Mouse (Mus musculus) heart, adult 2 months (tissue): ENCODE measurements at regions not wholly inside any gene's neighbourhood (a gene's known extent, or its start where the extent isn't known, plus 50 kb on each side); places are given as distances from the start of the nearest gene placed in this dataset.

ENCODE experiments used
- CTCF ChIP-seq: fragments of 200-600 bp; IDR thresholded peaks from 2 replicates; pipeline ENCODE4 v1.8.1; 2022; ENCODE audit warnings: antibody characterized with exemption, mild to moderate bottlenecking, moderate library complexity
- EP300 ChIP-seq: fragments of 200-500 bp; IDR thresholded peaks from 2 replicates; pipeline ENCODE4 v1.6.1; 2011; ENCODE audit warnings: low read depth, low read length, control low read depth; ENCODE audit not compliant: insufficient read depth
- POLR2A ChIP-seq: fragments of 200-500 bp; IDR thresholded peaks from 2 replicates; pipeline ENCODE4 v1.6.1; 2011; ENCODE audit warnings: mild to moderate bottlenecking, low read depth, low read length, control low read depth; ENCODE audit not compliant: insufficient read depth

DNA sequence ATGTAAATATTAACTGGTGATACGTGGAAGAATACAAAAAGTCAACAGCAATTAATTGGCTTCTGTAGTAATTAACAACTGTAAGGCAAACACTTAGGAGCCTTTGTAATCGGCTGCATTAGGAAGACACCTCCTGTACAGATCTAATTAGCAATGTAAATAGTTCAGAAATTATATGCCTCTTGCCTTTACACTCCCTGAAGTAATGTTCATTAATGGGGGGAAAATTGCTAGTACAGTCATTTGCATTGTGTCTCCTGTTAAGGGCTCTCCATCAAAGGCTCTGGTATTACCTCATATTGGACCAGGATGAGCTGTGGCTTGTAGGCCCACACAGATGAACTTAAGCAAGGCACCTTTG lies 276.1 kb upstream of the Megf9 start:
- no peak for TF ChIP-seq POLR2A
- no peak for TF ChIP-seq CTCF
- TF ChIP-seq EP300: no peak
